Mouse (Mus musculus) CH12.LX (cell line): ENCODE measurements around the gene Aig1. TPM values are rescaled to one million over a fixed set of nuclear protein-coding genes. Genes with fewer than 3 reads are reported as not detected.

Experiments
- DNase-seq: peaks from one replicate; pipeline ENCODE4 v3.0.0-alpha.2; 2013; ENCODE audit errors: extremely low read depth
- H3K27ac ChIP-seq: 2 replicates; pipeline ENCODE4 v1.5.1; 2012; ENCODE audit warnings: low read depth, mild to moderate bottlenecking, control low read depth, moderate library complexity; ENCODE audit not compliant: insufficient read depth
- H3K27me3 ChIP-seq: replicated peaks from 2 replicates; pipeline ENCODE3; 2012; ENCODE audit warnings: inconsistent platforms
- H3K36me3 ChIP-seq, 2 experiments: replicated peaks in 1 of 2; 2 replicates each; pipeline versions ENCODE3 to v1.6.1; 2012; ENCODE audit warnings: inconsistent platforms in 1 of 2, low read length in 1 of 2, mild to moderate bottlenecking in 1 of 2, mixed read lengths in 1 of 2, moderate library complexity in 1 of 2; ENCODE audit not compliant: control insufficient read depth in 1 of 2, insufficient read depth in 1 of 2
- H3K4me1 ChIP-seq, 2 experiments: 2 replicates each; pipeline ENCODE4 v1.6.1; 2012; ENCODE audit warnings: inconsistent platforms in 1 of 2, moderate library complexity in 1 of 2; ENCODE audit not compliant: insufficient read depth in 2 of 2, control insufficient read depth in 1 of 2
- H3K4me2 ChIP-seq: 2 replicates; pipeline ENCODE4 v1.6.1; 2012; ENCODE audit warnings: low read depth, mild to moderate bottlenecking, control low read depth; ENCODE audit not compliant: poor library complexity, insufficient read depth, severe bottlenecking
- H3K4me3 ChIP-seq, 3 experiments: fragments of 150-350 bp in 1 of 3; sonication (generic) in 1 of 3; replicated peaks in 1 of 3; 2 replicates each; pipeline versions ENCODE3 to v1.5.1; 2011 to 2012; ENCODE audit warnings: low read depth in 2 of 3, low read length in 2 of 3, mild to moderate bottlenecking in 2 of 3, moderate library complexity in 2 of 3, control low read depth in 1 of 3, improper control_type of control experiment in 1 of 3, inconsistent platforms in 1 of 3, mixed read lengths in 1 of 3; ENCODE audit not compliant: poor library complexity in 1 of 3
- H3K79me2 ChIP-seq: replicated peaks from 2 replicates; pipeline ENCODE4 v1.6.1; 2012; ENCODE audit warnings: mild to moderate bottlenecking, moderate library complexity; ENCODE audit not compliant: control insufficient read depth, poor library complexity, insufficient read depth, severe bottlenecking; ENCODE audit errors: extremely low read depth
- H3K9ac ChIP-seq: 2 replicates; pipeline ENCODE4 v1.6.1; 2012; ENCODE audit warnings: low read depth, mild to moderate bottlenecking, control low read depth, moderate library complexity; ENCODE audit not compliant: insufficient read depth
- H3K9me3 ChIP-seq: replicated peaks from 2 replicates; pipeline ENCODE3; 2012; ENCODE audit warnings: low read length, inconsistent platforms, mixed read lengths
- CTCF ChIP-seq, 2 experiments: IDR thresholded peaks in 1 of 2; conservative IDR thresholded peaks in 1 of 2; 2 replicates each; pipeline ENCODE4 v1.5.1; 2011 to 2012; ENCODE audit warnings: low read depth in 2 of 2, low read length in 2 of 2, improper control_type of control experiment in 1 of 2, inconsistent platforms in 1 of 2, mild to moderate bottlenecking in 1 of 2, moderate library complexity in 1 of 2
- ELF1 ChIP-seq: IDR thresholded peaks from 2 replicates; pipeline ENCODE4 v1.6.1; 2014; ENCODE audit warnings: low read depth, mild to moderate bottlenecking, inconsistent platforms, low read length, improper control_type of control experiment
- EP300 ChIP-seq: IDR thresholded peaks from 2 replicates; pipeline ENCODE4 v1.6.1; 2011; ENCODE audit warnings: low read length, improper control_type of control experiment
- ETS1 ChIP-seq: conservative IDR thresholded peaks from 2 replicates; pipeline ENCODE4 v1.6.1; 2012; ENCODE audit warnings: low read depth, mild to moderate bottlenecking, inconsistent platforms, low read length, improper control_type of control experiment, moderate library complexity
- GABPA ChIP-seq: IDR thresholded peaks from 2 replicates; pipeline ENCODE4 v1.6.1; 2012; ENCODE audit warnings: low read depth, low read length, improper control_type of control experiment, inconsistent platforms; ENCODE audit not compliant: insufficient replicate concordance
- HCFC1 ChIP-seq: IDR thresholded peaks from 2 replicates; pipeline ENCODE4 v1.6.1; 2012; ENCODE audit warnings: low read depth, mild to moderate bottlenecking, inconsistent platforms, low read length, improper control_type of control experiment
- IRF4 ChIP-seq: IDR thresholded peaks from 2 replicates; pipeline ENCODE4 v1.6.1; 2014; ENCODE audit warnings: low read depth, mild to moderate bottlenecking, inconsistent platforms, low read length, improper control_type of control experiment
- JUN ChIP-seq: IDR thresholded peaks from 2 replicates; pipeline ENCODE4 v1.6.1; 2011; ENCODE audit warnings: low read depth, mild to moderate bottlenecking, low read length, improper control_type of control experiment, moderate library complexity; ENCODE audit not compliant: insufficient read depth
- JUND ChIP-seq: conservative IDR thresholded peaks from 2 replicates; pipeline ENCODE4 v1.6.1; 2011; ENCODE audit warnings: low read depth, low read length, improper control_type of control experiment
- KAT2A ChIP-seq: IDR thresholded peaks from 2 replicates; pipeline ENCODE4 v1.6.1; 2012; ENCODE audit warnings: low read length, improper control_type of control experiment, inconsistent platforms; ENCODE audit not compliant: insufficient replicate concordance
- MAFK ChIP-seq: IDR thresholded peaks from 2 replicates; pipeline ENCODE4 v1.6.1; 2011; ENCODE audit warnings: low read length, improper control_type of control experiment; ENCODE audit not compliant: insufficient replicate concordance
- MAX ChIP-seq: IDR thresholded peaks from 2 replicates; pipeline ENCODE4 v1.6.1; 2011; ENCODE audit warnings: low read length, improper control_type of control experiment
- MAZ ChIP-seq: IDR thresholded peaks from 2 replicates; pipeline ENCODE4 v1.6.1; 2012; ENCODE audit warnings: low read depth, mild to moderate bottlenecking, inconsistent platforms, low read length, improper control_type of control experiment, moderate library complexity
- PAX5 ChIP-seq: IDR thresholded peaks from 2 replicates; pipeline ENCODE4 v1.6.1; 2012; ENCODE audit warnings: low read length, inconsistent platforms, mixed read lengths
- POLR2A ChIP-seq: IDR thresholded peaks from 2 replicates; pipeline ENCODE4 v1.6.1; 2011; ENCODE audit warnings: low read depth, mild to moderate bottlenecking, improper control_type of control experiment, low read length
- POLR2AphosphoS2 ChIP-seq: IDR thresholded peaks from 2 replicates; pipeline ENCODE4 v1.6.1; 2011; ENCODE audit warnings: low read depth, low read length, improper control_type of control experiment
- RAD21 ChIP-seq: IDR thresholded peaks from 2 replicates; pipeline ENCODE4 v1.6.1; 2011; ENCODE audit warnings: low read depth, mild to moderate bottlenecking, low read length, improper control_type of control experiment, moderate library complexity
- RCOR1 ChIP-seq: conservative IDR thresholded peaks from 2 replicates; pipeline ENCODE4 v1.6.1; 2012; ENCODE audit warnings: low read depth, mild to moderate bottlenecking, inconsistent platforms, low read length, improper control_type of control experiment
- SMC3 ChIP-seq: IDR thresholded peaks from 2 replicates; pipeline ENCODE4 v1.6.1; 2011; ENCODE audit warnings: low read depth, low read length, improper control_type of control experiment
- TBP ChIP-seq: conservative IDR thresholded peaks from 2 replicates; pipeline ENCODE4 v1.6.1; 2011; ENCODE audit warnings: low read depth, low read length, improper control_type of control experiment
- UBTF ChIP-seq: IDR thresholded peaks from 2 replicates; pipeline ENCODE4 v1.6.1; 2012; ENCODE audit warnings: low read depth, mild to moderate bottlenecking, inconsistent platforms, low read length, improper control_type of control experiment, moderate library complexity
- USF2 ChIP-seq: conservative IDR thresholded peaks from 2 replicates; pipeline ENCODE4 v1.6.1; 2011; ENCODE audit warnings: low read depth, low read length, improper control_type of control experiment
- ZC3H11A ChIP-seq: IDR thresholded peaks from 2 replicates; pipeline ENCODE4 v1.6.1; 2012; ENCODE audit warnings: low read depth, mild to moderate bottlenecking, inconsistent platforms, low read length, improper control_type of control experiment
- ZMIZ1 ChIP-seq: IDR thresholded peaks from 2 replicates; pipeline ENCODE4 v1.6.1; 2012; ENCODE audit warnings: low read depth, mild to moderate bottlenecking, inconsistent platforms, low read length, improper control_type of control experiment
- dilution Hi-C: fragments of 300-500 bp; cut with MboI; formaldehyde crosslinking; loops from 2 replicates; pipeline ENCODE4 v1.14.3; 2020; ENCODE audit warnings: low sequenced_read_pairs; ENCODE audit not compliant: extremely low pct_unique_long_range_greater_than_20kb, extremely low pct_ligation_motif_present
- in situ Hi-C: fragments of 300-500 bp; cut with MboI; formaldehyde crosslinking; loops from 3 replicates; pipeline ENCODE4 v1.14.3; 2019; ENCODE audit warnings: low sequenced_read_pairs, low pct_ligation_motif_present, low pct_unique_long_range_greater_than_20kb, mixed read lengths
- polyA plus RNA-seq: library from polyadenylated mRNA; unstranded; fragments of >175 nt; gene quantifications from 2 replicates; pipeline ENCODE4 v1.2.1, GENCODE M21; 2012; ENCODE audit warnings: low read depth; ENCODE audit not compliant: insufficient read length
- total RNA-seq, 2 experiments: library from RNA; depleted of rRNA; stranded (reverse); fragments of 300-350 nt in 1 of 2; fragments of >200 nt in 1 of 2; gene quantifications; 2 replicates each; pipeline ENCODE4 v1.2.3; 2012 to 2014

The Aig1 gene
- total and polyA plus RNA-seq, 3 experiments, result 1.6 to 10.8 (median 2.4) TPM

- H3K9ac ChIP-seq, result no peak overlapping the region
- no peaks in the 10 kb centered on the region for H3K9me3 ChIP-seq
- H3K79me2 ChIP-seq, result no peaks in the 10 kb centered on the region
- dilution Hi-C loops (no loop called here), in situ Hi-C loops (no loop called here)
- no peak overlapping the region for H3K4me3 ChIP-seq
- H3K27ac ChIP-seq, result no peak overlapping the region
- H3K4me2 ChIP-seq, result no peak overlapping the region
- no peak for DNase-seq
- no peaks in the 10 kb centered on the region for H3K36me3 ChIP-seq
- H3K27me3 ChIP-seq, result no peaks in the 10 kb centered on the region
- TF ChIP-seq KAT2A (no peak), IRF4 (no peak), GABPA (no peak), RAD21 (no peak), CTCF (conservative IDR thresholded peaks at IDR 0.05 in 1 of 2, IDR thresholded peaks at IDR 0.05 in 1 of 2; ENCODE audit: low read depth in 2 of 2, low read length in 2 of 2) (no peak), POLR2AphosphoS2 (no peak), JUN (no peak), ZMIZ1 (no peak), EP300 (no peak), SMC3 (no peak), USF2 (no peak), ELF1 (no peak), MAZ (no peak), MAX (no peak), JUND (no peak), RCOR1 (no peak)
- H3K4me1 ChIP-seq, result no peaks in the 10 kb centered on the region
These were observed 175.5 kb downstream of the Aig1 start for GRCm38 (mm10) chr10:13693276-13693675.

DNA sequence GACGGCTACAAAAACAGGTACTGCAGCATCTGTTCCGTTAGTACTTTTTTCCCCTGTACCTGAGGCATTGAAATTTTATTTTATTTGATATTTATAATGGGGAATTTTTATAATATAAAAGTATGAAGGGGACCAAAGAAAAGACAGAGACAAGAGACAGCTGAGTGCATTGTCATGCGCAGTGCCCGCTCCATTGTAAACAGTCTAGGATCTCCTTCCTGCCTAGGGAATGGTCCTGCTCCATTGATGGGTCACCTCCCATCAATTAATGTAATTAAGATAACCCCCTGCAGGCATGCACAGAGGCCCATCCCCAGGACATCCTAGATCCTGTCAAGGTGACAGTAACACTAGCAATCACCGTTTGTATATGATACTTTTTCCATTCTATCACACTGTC, 178.0 kb downstream of the Aig1 start:
- dilution Hi-C loops, result no loop called here
- TF ChIP-seq RCOR1 (no peak), RAD21 (no peak), SMC3 (no peak), IRF4 (no peak), UBTF (no peak), ZC3H11A (no peak), EP300 (no peak), ZMIZ1 (no peak), ETS1 (no peak), HCFC1 (no peak), PAX5 (no peak), MAFK (no peak), TBP (no peak), JUND (no peak), GABPA (no peak), JUN (no peak), POLR2A (no peak)
- TF ChIP-seq, all 38 proteins: peak for 0
- in situ Hi-C loops, result no loop called here

More for the DNA sequence above, 178.0 kb downstream of the Aig1 start:
- Histone ChIP-seq H3K9ac (no peak overlapping the region), H3K4me2 (no peak overlapping the region), H3K4me1 (peaks cover 4 to 12% of the 10 kb centered on the region in 2 experiments; a peak in 3 of 4 replicates), H3K27me3 (no peaks in the 10 kb centered on the region), H3K4me3 (no peak overlapping the region), H3K9me3 (no peaks in the 10 kb centered on the region), H3K36me3 (no peaks in the 10 kb centered on the region), H3K79me2 (no peaks in the 10 kb centered on the region), H3K27ac (no peak overlapping the region)
- DNase-seq, result no peak
